Mouse (Mus musculus) adrenal gland, adult 18-20 months (tissue): ENCODE data around the gene Hadhb. TPM values are rescaled to one million over a fixed set of nuclear protein-coding genes. Genes with fewer than 3 reads are reported as not detected.
"Not testable (repeated sequence)": the region's sequence is repeated elsewhere in the genome, so short reads cannot be mapped to it uniquely, and the experiment has no call there.

Experiments used
- DNase-seq, 2 experiments: peaks; one replicate each; pipeline ENCODE4 v3.0.0; 2021 to 2022; ENCODE audit warnings: low spot score in 2 of 2
- total RNA-seq, 2 experiments: library from RNA; stranded (reverse); gene quantifications; 1 replicate in 1 of 2; 2 replicates in 1 of 2; pipeline ENCODE4 v1.2.3; 2021

The Hadhb gene
- total RNA-seq, 2 experiments from 2014 or later, result 969 to 1,652 TPM

DNA sequence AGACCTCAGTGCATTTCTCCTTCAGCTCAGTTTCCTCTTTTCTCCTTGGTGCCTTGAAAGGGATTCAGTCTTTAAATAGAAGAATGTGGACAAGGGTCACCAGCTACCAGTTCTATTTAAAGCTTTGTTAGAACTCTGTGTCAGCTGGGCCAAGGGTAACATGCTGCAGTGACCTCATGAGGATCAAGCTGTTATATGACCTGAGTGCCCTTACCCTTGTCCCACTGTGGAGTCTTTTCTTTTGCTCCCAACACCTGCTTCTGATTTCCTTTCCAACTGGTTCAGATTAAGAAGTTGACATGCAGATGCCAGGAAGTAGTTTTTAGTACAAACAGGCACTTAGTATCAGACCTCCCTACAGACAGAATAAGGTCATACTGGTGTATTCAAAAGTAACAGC, 17.1 kb downstream of the Hadhb start:
- no peak for DNase-seq

DNA sequence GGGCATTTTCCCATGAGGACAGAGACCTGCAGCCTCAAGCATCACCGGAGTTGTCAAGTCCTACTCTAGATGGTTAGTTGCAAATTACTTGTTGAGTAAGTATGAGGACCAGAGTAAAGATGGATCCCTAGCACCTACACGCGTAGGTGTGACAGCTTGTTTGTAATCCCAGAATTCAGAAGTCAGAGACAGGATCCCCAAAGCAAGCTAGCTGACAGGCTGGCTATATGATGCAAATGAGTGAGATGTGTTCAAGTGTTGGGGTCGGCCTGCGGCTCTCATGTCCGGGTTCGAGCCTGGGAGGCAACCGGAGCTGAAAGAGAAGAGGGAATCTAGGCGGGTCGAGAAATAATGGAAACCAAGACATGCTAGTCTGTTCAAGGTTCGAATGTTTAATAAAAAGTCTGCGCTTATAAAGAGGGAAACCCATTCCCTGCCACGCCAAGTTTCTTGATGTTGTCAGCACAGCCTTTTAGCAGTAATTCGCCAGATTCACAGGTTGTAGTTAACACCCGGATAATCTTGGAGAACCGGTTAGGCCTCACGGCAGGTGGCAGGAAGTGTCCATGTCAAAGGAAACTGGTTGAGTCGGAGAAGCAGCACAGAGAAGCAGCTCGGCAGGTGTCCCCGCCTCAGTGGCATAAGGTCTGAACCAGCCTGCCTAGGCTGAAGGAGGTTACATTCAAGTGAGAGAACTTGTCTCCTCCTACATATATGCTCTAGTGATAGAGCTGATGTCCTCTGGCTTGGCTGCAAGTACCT, 18.1 kb downstream of the Hadhb start:
- no peak for DNase-seq

DNA sequence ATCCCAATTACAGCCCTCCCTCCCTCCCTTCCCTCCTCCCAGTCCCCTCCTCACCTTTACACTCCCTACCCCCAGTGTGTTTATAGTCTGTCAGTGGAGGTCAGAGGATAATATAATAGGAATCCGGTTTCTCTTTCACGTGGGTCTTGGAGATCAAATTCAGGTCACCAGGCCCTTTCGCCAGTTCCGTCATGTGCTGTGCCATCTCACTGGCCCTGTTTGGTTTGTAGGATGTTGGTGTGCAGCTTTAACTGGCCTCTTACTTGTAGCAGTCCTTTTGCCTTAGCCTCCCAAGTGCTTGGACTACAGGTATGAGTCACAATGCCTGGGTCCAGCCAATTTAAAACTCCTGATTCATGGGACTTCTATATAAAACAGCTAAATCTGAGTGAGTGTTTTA, 20.8 kb downstream of the Hadhb start:
- DNase-seq, result no peak

DNA sequence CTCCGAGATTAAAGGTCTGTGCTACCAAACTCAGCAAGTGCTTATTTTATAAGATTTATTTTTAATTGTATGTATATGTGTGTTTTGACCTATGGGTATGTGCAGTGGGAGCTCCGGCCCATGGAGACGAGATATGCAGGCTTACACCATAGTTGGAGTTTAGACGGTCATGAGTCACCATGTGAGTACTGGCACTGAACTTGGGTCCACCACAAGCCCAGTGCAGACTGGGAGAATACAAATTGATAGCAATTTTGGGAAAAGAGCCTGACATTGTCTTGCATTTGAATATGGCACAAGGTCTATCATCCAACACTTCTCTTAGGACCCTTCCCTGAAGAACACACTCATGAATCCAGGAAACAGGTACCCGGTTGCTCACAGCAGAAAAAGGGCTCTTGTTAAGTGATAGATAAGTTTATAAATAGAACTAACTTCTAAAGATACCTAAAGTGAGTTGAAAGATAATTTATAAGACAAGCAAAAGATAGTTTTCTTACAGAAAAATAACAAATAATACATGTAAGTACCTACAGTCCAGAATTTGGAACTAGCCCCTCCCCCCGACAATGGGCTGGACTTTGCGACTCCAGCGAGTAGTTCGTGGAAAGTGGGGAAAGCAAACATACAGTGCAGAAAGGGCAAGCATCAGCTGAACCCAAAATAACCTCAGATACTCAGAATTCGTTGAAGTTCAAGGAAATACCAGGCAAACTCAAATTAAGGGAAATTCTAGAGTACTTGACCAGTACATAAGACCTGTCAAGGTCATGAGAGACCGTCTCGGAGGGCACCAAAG, 32.8 kb downstream of the Hadhb start:
- DNase-seq, result no peak

DNA sequence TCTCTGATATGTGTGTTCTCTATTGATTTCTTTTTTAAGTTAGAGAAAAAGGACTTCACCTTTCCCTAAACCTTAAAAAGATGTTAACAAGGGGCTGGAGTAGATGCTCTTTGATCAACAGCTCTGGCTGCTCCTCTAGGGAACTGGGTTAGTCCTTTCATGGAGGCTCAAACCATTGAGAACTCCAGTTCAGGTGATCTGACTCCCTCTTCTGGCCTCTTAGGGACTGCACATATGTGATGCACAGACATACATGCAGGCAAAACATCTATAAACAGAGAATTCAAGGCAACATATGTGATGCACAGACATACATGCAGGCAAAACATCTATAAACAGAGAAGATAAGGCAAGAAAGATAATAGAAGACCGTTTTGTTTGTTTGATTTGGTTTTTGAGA, 37.4 kb downstream of the Hadhb start:
- DNase-seq, result no peak

DNA sequence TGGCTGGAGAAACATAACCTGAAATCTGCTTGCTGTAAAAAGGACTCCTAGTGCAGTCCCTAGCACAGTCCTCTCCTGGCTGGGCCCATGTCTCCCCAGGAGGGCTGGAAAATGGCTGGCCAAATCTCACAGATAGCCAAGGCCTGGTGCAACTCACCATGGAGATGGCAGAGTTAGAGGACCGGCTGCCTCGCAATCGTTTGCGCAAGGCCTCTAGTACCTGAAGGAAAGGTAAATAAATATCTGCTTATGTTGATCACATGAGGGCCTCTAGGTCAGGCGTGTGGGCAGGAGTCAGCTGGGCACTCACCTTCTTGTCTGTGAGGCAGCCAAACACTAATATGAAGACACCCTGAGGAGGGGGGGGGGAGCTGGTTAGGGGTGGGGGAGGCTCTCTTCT, 40.3 kb downstream of the Hadhb start:
- no peak for DNase-seq

DNA sequence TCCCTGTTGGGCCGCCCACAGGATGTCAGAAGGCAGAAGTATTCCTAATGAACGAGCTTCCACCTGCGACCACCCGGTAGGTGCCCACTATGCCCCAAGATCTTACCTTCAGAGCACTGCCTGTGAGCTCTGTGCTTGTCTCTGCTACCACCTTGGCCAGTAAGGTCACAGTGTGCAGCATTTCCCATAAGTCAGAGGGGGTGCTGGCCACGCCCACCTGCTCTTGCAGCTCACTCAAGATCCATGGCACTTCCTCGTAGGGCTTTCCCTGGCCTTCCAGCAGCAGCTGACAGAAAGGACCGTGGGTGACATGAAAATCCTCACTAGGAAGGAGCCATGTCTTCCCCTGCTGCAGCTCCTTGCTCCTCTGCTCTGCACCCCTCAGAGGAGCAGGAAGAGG, 43.2 kb downstream of the Hadhb start:
- no peak for DNase-seq

DNA sequence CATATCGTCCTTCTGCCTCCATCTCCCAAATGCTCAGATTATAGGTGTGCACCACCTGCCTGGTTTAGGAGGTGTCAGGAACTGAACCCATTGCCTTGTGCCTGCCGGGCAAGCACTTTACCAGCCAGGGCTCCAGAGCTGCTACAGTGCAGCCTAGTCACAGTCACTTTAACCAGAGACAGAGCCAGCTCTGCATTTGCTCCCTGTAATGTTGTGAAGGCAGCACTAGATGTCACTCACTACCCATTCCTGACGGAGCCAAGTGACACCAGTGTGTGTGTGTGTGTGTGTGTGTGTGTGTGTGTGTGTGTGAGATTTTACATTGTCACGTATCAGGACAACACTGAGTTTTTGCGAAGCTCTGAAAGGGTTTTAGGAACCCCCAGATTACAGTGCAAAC, 46.5 kb downstream of the Hadhb start:
- peak in 1 of 2 experiments; percentile 15 for DNase-seq

DNA sequence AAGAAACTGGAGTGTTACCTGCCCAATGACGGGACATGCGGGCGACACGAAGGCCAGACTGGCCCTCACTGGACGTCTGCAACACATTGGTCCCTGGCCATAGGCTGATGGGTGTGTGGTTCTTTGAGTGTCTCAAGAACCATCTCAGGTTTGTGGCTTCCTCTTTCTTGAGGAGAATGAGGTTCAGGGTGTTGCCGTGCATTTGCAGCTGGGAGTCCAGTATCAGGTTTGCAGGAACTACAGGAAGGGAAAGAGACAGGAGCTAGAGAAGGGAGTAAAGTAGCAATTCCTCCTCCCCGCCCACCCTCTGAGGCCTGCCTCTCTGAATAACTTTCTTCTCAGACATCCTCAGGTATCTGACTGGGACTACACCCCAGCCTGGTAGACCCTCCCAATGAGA, 47.2 kb downstream of the Hadhb start:
- no peak for DNase-seq

DNA sequence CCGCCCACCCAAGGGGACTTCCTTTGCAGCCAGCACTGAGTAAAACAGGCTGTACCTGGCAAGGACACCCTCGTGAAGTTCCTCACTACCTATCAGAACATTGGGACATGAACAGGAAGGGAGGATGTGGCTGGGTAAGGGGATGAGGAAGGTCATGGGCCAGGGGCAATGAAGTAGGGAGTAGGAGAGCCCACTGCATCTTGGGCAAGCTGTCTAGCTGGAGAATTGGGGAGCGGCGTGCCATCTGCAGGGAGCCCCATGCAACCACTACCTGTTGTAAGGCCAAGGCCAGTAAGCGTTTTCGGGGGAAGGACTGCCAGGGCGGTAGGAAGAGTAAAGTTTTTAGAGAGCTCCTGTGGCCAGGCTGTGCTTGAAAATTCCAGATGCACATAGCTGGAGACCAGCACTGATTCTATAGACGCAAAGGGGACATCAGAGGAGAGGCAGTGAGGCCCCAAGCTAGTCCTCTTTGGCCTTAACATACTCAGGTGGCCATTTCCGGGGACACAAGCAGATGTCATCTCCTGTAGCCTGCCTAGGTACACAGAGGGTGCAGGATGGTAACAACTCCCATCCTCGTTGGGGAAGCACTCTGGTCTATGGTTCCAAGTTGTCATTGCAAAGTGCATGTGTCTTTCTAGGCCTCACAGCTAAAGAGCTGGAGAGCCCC, 48.3 kb downstream of the Hadhb start:
- DNase-seq, result no peak

DNA sequence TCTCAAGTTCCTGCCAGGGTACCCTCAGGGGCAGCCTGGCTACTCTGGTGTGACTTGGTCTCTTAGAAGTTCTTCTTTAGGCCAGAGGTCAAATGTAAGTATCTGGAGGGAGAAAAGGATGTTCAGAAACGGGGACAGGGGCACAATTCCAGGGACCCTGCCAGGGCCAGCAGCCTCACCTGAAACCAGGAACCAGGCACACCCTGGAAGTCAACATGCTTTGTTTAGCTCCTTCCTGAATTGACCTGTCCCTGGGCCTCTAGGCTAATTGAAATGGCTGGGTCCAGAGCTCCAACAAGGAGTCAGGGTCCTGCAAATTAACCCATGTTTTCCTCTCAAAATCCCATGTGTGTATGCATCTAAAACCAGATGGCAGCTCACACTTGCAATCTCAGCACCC, 49.4 kb downstream of the Hadhb start:
- DNase-seq, result no peak

DNA sequence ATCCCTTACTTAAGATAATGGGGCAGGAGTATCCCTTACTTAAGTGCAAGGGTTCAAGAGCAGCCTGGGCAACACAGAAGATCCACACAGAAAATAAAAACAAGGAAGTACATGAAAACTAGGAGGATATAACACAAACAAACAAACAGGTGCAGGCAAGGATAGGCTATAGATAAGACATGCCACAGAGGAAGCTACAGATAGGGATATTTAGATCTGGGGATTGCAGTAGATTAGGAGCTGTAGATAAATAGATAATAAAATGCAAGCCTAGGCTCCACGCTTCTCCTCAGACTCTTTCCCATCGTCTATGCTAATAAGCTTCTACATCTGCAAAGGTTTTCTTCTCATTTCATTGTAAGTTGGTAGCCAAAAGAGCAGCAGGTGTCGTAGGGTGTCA, 50.0 kb downstream of the Hadhb start:
- DNase-seq, result no peak

DNA sequence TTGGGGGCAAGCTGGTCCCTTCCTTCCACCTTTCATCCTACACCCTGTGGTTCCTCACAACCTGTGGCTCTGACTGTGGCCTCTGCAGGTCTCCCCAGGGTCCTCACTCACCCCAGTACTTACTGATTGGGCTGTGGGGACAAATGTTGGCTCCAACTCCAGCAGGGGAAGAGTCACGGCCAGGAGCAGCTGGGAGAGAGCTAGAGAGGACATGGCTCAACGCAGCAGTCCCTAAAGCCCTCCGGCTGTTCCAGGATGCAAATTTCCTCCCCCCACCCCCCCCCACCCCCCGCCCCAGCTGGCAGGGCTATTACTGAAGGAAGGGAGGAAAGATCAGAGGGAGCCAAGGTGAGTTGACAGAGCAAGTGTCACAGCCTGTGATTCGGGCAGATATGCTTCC, 50.4 kb downstream of the Hadhb start, which contains the start of gene Adgrf3:
Adgrf3 (minus strand) TSS at position 230 of the 400 bp plus-strand sequence.
- no peak for DNase-seq

DNA sequence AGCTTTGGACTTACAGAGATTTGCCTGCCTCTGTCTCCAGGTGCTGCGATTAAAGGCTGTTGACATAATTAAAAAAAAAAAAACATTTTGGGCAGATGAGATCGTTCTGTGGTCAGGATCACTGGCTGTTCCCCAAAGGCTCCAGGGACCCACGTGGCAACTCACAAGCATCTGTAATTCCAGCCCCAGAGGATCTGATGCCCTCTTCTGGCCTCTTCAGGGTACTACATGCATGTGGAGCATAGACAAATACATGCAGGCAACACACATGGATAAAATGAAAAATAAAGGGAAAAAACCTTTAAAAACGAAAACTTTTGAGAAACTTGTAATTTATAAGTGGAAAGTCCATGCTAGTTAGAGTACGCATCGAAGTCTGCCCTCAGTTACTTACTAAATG, 52.2 kb downstream of the Hadhb start:
- no peak for DNase-seq

DNA sequence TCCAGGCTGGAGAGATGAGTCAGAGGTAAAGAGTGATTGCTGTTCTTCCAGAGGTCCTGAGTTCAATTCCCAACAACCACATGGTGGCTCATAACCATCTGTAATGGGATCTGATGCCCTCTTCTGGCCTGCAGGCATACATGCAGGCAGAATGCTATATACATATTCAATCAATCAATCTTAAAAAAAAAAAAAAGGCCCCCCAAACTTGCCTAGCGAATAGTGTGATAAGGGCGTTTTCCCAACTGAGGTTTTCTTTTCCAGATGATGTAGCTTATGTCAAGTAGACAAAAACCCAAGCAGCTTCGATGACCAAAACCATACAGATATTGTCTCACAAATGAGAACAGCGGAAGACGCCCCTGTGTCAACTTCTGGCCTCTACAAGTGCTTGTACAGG, 55.7 kb downstream of the Hadhb start:
- DNase-seq, result not testable (repeated sequence)

DNA sequence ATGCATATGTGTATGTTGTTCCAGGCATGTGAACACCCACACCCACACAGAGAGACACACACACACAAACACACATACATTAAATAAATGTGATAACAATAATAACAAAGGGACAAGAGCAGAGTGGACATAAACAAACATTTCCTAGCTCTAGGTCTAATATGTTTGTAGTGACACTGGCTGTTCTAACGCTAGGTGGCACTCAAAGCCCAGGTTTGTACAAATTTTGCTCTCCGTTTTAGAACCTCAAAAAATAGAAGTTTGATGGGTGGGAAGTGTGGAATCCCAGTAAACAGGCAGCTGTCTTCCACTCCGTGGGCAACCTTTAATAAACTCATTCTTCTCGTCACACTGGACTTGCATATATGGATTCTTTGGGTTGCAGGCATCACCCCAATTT, 59.8 kb downstream of the Hadhb start:
- DNase-seq, result peak; percentile 48 to 56

DNA sequence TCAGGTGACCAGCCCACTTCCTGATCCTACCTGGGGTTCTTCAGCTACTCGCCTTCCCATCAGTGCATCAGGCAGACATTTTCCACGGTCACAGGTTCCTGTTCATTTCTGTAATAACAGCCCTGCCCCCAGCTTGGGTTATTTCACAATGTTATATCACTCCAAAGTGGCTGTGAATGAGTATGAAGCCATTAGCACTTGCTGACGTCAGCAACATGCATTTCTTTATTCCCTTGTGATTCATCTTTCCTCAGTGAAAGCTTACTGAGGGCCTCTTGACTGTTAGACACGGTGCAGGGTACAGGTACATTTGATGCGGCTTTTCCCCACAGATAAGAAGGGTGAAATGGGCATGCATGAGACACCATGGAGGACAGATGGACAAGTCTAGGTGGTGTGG, 60.9 kb downstream of the Hadhb start:
- DNase-seq, result no peak

DNA sequence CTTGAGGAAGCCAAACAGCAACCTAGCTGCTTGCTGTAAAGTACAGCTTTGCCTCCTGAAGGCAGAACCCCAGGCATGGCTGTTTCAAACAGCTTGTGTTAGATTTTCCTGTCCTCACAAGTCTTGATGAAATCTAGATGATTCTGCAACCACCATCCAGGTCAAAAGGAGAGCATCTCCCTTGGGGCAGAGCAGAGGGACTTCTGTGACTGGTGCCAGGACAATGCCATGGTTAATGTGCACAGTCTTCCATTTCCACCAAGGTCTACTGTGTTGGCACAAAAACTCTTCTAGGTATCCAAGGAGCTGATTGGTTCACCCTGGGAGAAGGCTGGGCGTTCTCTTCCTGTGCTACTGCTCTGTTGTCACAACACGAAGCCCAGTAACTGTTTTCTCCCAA, 64.7 kb downstream of the Hadhb start:
- no peak for DNase-seq

DNA sequence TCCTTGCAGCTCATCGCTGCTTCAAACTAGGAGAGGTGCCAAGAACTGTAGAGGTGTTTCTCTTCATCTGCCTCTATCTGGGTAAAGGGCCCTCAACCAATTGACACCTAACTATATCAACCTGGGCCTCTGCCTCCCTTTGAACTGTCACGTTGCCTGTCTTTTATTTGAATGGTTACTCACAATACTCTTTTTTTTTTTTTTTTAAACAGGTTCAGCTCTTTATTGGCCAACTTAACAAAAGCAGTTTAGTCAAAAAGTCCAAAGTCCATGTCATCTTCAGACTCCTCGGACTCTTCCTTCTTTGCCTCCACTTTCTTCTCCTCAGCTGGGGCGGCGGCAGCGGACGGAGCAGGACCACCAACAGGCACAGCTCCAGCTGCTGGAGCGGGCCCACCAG, 65.6 kb downstream of the Hadhb start:
- DNase-seq, result no peak

DNA sequence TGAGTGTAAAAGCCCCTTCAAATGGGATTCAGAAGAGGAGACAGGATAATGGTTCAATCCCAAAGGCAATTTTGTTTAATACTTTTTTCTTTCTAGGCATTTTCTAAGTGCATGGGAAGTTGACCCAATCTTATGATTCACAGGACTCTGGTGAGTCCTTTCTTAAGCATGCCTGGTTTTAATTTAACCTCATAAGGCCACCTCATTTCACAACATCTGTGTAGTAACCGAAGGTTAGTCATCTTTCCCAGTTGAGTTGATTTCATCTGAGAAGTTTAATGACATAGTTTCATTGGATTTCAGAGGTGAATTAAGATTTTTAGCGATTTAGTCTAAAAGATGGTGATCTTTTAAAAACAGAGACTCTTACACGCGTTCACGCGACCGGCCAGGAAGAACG, 67.6 kb downstream of the Hadhb start:
- no peak for DNase-seq

DNA sequence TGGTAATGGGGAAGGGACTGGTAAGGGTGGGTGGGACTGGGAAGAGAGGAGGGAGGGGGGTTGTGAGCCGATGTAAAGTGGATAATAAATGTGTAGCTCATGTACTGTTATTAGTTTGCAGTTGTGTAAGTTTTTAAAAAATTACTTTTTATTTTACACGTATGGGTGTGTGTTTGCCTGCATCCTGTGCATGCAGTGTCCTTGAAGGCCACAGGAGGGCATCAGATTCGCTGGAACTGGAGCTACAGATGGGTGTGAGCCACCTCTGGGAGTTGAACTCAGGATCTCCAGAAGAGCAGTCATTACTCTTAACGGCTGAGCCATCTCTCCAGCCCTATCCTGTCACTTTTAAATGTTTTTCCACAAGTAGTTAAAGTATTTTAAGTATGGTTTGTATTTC, 75.9 kb downstream of the Hadhb start:
- DNase-seq, result no peak

DNA sequence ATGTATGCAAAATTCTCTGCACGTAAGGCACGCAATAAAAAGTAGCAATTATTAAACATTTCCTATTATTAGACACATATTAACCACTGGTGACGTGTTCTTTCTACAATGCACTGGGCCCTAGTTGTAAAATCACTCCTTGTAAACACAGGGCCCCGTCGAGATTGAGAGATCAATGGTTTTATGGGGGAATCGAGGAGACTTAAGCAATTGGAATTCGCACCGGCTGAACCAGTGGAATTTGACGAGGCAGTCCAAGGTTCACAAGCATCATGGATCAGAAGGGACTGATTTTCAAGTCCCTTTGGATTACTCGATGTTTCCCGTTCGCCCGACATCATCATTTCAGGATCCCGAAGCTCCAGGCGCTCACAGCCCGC, 76.8 kb downstream of the Hadhb start:
- no peak for DNase-seq
